Mouse (Mus musculus) cerebellum, postnatal 36 days (tissue): ENCODE measurements around the gene Spatc1l.

ENCODE experiments used
- DNase-seq, 2 experiments: peaks; one replicate each; pipeline ENCODE4 v3.0.0; 2021 to 2022; ENCODE audit warnings: mixed read lengths in 2 of 2

Spatc1l gene

DNA sequence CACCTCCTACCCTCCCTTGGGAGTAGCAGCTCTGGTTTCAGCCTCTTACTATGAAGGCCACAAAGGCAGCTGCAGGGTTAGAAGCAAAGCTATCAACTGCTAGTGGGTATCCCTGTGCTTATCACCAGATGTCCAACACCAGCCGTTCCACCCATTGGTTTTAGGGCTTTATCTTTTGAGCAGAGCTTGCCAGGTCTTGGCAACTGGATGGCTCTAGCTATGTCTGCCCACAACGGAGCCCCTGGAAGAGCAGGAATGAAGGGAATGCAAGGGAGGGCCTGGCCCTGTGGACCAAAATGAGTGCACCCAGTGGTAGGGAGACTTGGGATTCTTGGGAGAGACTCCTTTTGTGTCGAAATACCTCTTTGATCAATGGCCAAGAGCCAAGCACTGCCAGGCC, 40.6 kb downstream of the Spatc1l start:
- no peak for DNase-seq

DNA sequence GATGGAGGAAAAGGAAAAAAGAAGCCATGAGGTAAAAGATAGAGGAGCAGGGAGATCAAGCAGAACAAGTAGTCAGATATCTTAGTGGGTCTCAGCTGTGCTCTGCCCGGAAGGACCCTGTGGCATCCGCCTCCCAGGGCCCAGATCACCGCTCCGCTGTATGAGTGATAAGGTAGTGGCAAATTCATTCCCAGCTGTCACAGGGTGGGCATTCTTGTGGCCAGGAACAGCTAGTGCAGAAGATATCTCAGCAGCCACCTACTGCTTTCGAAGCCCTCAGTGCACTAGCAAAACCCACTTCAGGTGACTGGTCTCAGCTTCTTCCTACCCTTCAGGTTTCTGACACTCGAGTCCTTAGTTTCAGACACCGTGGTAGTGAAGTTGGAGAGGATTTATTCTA, 50.4 kb downstream of the Spatc1l start:
- no peak for DNase-seq
